Mouse (Mus musculus) ES-E14 (cell line): ENCODE measurements around the gene Srpr. TPM values are rescaled to one million over a fixed set of nuclear protein-coding genes. Genes with fewer than 3 reads are reported as not detected.
A peak's percentile ranks its signal among the peaks of the same experiment; 100 is the strongest.

ENCODE experiments used
- DNase-seq: peaks from one replicate; pipeline ENCODE4 v3.0.0-alpha.2; 2013; ENCODE audit warnings: low read depth, low spot score
- H3K27ac ChIP-seq: 2 replicates; pipeline ENCODE4 v1.5.1; 2012; ENCODE audit warnings: low read depth, mild to moderate bottlenecking, low read length, moderate library complexity, mixed read lengths; ENCODE audit not compliant: poor library complexity, insufficient read depth, severe bottlenecking
- H3K36me3 ChIP-seq: 2 replicates; pipeline ENCODE4 v1.6.1; 2012; ENCODE audit warnings: mild to moderate bottlenecking, low read length, moderate library complexity, mixed read lengths; ENCODE audit not compliant: control insufficient read depth, poor library complexity, insufficient read depth, severe bottlenecking
- H3K4me1 ChIP-seq, 2 experiments: fragments of 150-350 bp in 1 of 2; sonication (generic) in 1 of 2; 2 replicates each; pipeline ENCODE4 v1.6.1; 2012; ENCODE audit warnings: low read length in 2 of 2, mild to moderate bottlenecking in 1 of 2, mixed read lengths in 1 of 2; ENCODE audit not compliant: control insufficient read depth in 2 of 2, insufficient read depth in 2 of 2, poor library complexity in 1 of 2
- H3K4me3 ChIP-seq, 2 experiments: fragments of 150-350 bp in 1 of 2; sonication (generic) in 1 of 2; 2 replicates each; pipeline ENCODE4 v1.5.1; 2012; ENCODE audit warnings: low read length in 2 of 2, low read depth in 1 of 2, mild to moderate bottlenecking in 1 of 2, mixed read lengths in 1 of 2; ENCODE audit not compliant: insufficient read depth in 1 of 2, poor library complexity in 1 of 2, severe bottlenecking in 1 of 2
- H3K9ac ChIP-seq: 2 replicates; pipeline ENCODE4 v1.6.1; 2012; ENCODE audit warnings: low read depth, mild to moderate bottlenecking, low read length, mixed read lengths; ENCODE audit not compliant: poor library complexity, insufficient read depth, severe bottlenecking
- H3K9me3 ChIP-seq: fragments of 150-350 bp; sonication (generic); 2 replicates; pipeline ENCODE4 v1.6.1; 2012; ENCODE audit warnings: low read depth, mild to moderate bottlenecking, low read length; ENCODE audit not compliant: control insufficient read depth, insufficient read depth
- CHD2 ChIP-seq: IDR thresholded peaks from 2 replicates; pipeline ENCODE4 v1.6.1; 2014; ENCODE audit warnings: mild to moderate bottlenecking, low read depth, low read length, inconsistent platforms
- HCFC1 ChIP-seq: IDR thresholded peaks from 2 replicates; pipeline ENCODE4 v1.6.1; 2012; ENCODE audit warnings: low read length, inconsistent platforms, borderline replicate concordance; ENCODE audit not compliant: insufficient read depth
- MAFK ChIP-seq: IDR thresholded peaks from 2 replicates; pipeline ENCODE4 v1.6.1; 2014; ENCODE audit warnings: mild to moderate bottlenecking, low read depth, low read length, inconsistent platforms; ENCODE audit not compliant: insufficient read depth
- ZC3H11A ChIP-seq: IDR thresholded peaks from 2 replicates; pipeline ENCODE4 v1.6.1; 2012; ENCODE audit warnings: low read depth, mild to moderate bottlenecking, inconsistent platforms, low read length, borderline replicate concordance
- ZNF384 ChIP-seq: IDR thresholded peaks from 2 replicates; pipeline ENCODE4 v1.6.1; 2012; ENCODE audit warnings: low read depth, low read length, inconsistent platforms
- in situ Hi-C, 2 experiments: fragments of 600-800 bp; cut with MboI; formaldehyde crosslinking; loops; one replicate each; pipeline ENCODE4 v1.15.1; 2025; ENCODE audit warnings: low sequenced_read_pairs in 2 of 2, inconsistent platforms in 1 of 2; ENCODE audit not compliant: unreplicated experiment in 2 of 2
- total RNA-seq: library from RNA; depleted of rRNA; stranded (reverse); fragments of 300-350 nt; gene quantifications from 2 replicates; pipeline ENCODE4 v1.2.3, GENCODE M21; 2012

Gene Srpr
- total RNA-seq, 1 experiment = 168 TPM

GRCm38 (mm10) chr9:35211573-35212511 lies 11.9 kb downstream of the Srpr start:
- Histone ChIP-seq H3K36me3 (peaks cover 48% of the 10 kb centered on the region), H3K4me1 (peaks cover 4 to 9% of the 10 kb centered on the region in 2 experiments; a peak in 2 of 4 replicates), H3K27ac (peak overlapping the region; percentile 54), H3K4me3 (peak overlapping the region; percentile 87 to 90), H3K9me3 (no peaks in the 10 kb centered on the region), H3K9ac (peak overlapping the region; percentile 93)
- in situ Hi-C loops = no loop called here
- DNase-seq = no peak
- TF ChIP-seq MAFK = no peak
- TF ChIP-seq ZC3H11A = no peak
- no peak for TF ChIP-seq CHD2
- no peak for TF ChIP-seq HCFC1
- no peak for TF ChIP-seq ZNF384

DNA sequence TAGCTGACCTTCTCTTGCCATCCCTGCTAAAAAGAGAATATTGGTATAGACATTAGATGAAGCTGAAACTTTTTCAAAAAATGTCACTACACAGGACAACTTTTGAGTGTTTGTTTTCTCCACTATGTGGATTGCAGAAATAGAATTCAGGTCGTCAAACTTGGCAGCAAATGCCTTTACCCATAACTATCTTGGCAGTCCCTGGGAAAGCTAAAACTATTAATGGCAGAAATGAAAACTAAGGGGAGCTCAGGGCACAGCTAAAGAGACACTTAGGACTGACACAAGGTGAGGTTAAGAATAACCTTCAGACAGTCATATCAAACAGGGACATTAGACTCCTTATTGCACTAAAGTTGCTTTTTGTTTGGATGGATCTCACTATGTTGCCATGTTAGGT lies 18.0 kb downstream of the Srpr start:
- H3K4me3 ChIP-seq = no peak overlapping the region
- H3K4me1 ChIP-seq = no peaks in the 10 kb centered on the region
- TF ChIP-seq HCFC1 (no peak), CHD2 (no peak), ZC3H11A (no peak), MAFK (no peak), ZNF384 (no peak)
- no peak for DNase-seq
- H3K9me3 ChIP-seq = no peaks in the 10 kb centered on the region
- no peak overlapping the region for H3K9ac ChIP-seq
- no peak overlapping the region for H3K27ac ChIP-seq
- in situ Hi-C loops = no loop called here
- peaks cover 31% of the 10 kb centered on the region for H3K36me3 ChIP-seq

GRCm38 (mm10) chr9:35223466-35223865 lies 23.5 kb downstream of the Srpr start:
- Histone ChIP-seq H3K9me3 (no peaks in the 10 kb centered on the region), H3K4me1 (no peaks in the 10 kb centered on the region), H3K9ac (no peak overlapping the region), H3K27ac (no peak overlapping the region), H3K36me3 (no peaks in the 10 kb centered on the region; the same call in 1 of the 2 replicates), H3K4me3 (no peak overlapping the region)
- in situ Hi-C loops = no loop called here
- TF ChIP-seq ZNF384 = no peak
- TF ChIP-seq MAFK = no peak
- TF ChIP-seq CHD2 = no peak
- no peak for TF ChIP-seq HCFC1
- no peak for TF ChIP-seq ZC3H11A
- no peak for DNase-seq

- H3K27ac ChIP-seq = no peak overlapping the region
- H3K9me3 ChIP-seq = no peaks in the 10 kb centered on the region
- in situ Hi-C loops = no loop called here
- TF ChIP-seq CHD2 = no peak
- no peak for TF ChIP-seq MAFK
- no peak overlapping the region for H3K9ac ChIP-seq
- no peak overlapping the region for H3K4me3 ChIP-seq
- DNase-seq = no peak
- no peaks in the 10 kb centered on the region; the same call in 1 of the 2 replicates for H3K36me3 ChIP-seq
- no peaks in the 10 kb centered on the region for H3K4me1 ChIP-seq
Measured at GRCm38 (mm10) chr9:35228671-35229070, 28.7 kb downstream of the Srpr start.
